Mouse (Mus musculus) hindbrain, embryonic 11.5 days (tissue): ENCODE data around the gene Apex1. TPM values are rescaled to one million over a fixed set of nuclear protein-coding genes. Genes with fewer than 3 reads are reported as not detected.
"Not testable (repeated sequence)": the region's sequence is repeated elsewhere in the genome, so short reads cannot be mapped to it uniquely, and the experiment has no call there.

Experiments
- ATAC-seq: fragments of 200-750 bp; cut with Nextera tagmentation; 2 replicates; pipeline ENCODE4 v1.8.0; 2017; ENCODE audit warnings: mild to moderate bottlenecking, moderate TSS enrichment, moderate library complexity; ENCODE audit not compliant: low FRiP score
- DNase-seq: peaks from one replicate; pipeline ENCODE4 v3.0.0-alpha.2; 2015; ENCODE audit warnings: low spot score
- H3K27ac ChIP-seq: fragments of 300-500 bp; sonication (generic); 2 replicates; pipeline ENCODE4 v1.5.1; 2014; ENCODE audit warnings: mild to moderate bottlenecking, low read depth, low read length
- H3K27me3 ChIP-seq: fragments of 300-500 bp; sonication (generic); 2 replicates; pipeline ENCODE4 v1.6.1; 2014; ENCODE audit warnings: mild to moderate bottlenecking, low read length, moderate library complexity, mixed read lengths; ENCODE audit not compliant: control insufficient read depth, insufficient read depth
- H3K36me3 ChIP-seq: fragments of 300-500 bp; sonication (generic); 2 replicates; pipeline ENCODE4 v1.6.1; 2014; ENCODE audit warnings: mild to moderate bottlenecking, low read length, moderate library complexity, mixed read lengths; ENCODE audit not compliant: control insufficient read depth, insufficient read depth
- H3K4me1 ChIP-seq: fragments of 300-500 bp; sonication (generic); replicated peaks from 2 replicates; pipeline ENCODE4 v1.6.1; 2014; ENCODE audit warnings: low read length, mixed read lengths; ENCODE audit not compliant: control insufficient read depth, insufficient read depth
- H3K4me2 ChIP-seq: fragments of 300-500 bp; sonication (generic); replicated peaks from 2 replicates; pipeline ENCODE4 v1.6.1; 2014; ENCODE audit warnings: mild to moderate bottlenecking, low read depth, low read length
- H3K4me3 ChIP-seq: fragments of 300-500 bp; sonication (generic); 2 replicates; pipeline ENCODE4 v1.5.1; 2014; ENCODE audit warnings: low read depth, low read length
- H3K9ac ChIP-seq: fragments of 300-500 bp; sonication (generic); 2 replicates; pipeline ENCODE4 v1.6.1; 2014; ENCODE audit warnings: low read depth, low read length
- H3K9me3 ChIP-seq: fragments of 300-500 bp; sonication (generic); 2 replicates; pipeline ENCODE4 v1.6.1; 2016; ENCODE audit warnings: low read length; ENCODE audit not compliant: control insufficient read depth
- WGBS: fragments of 180-500 bp; shearing (Covaris S2); extraction: QIAGEN DNeasy Blood & Tissue Kit; methylation state at CpG from one replicate; pipeline ENCODE4 v1.1.7; 2014; 5-methylcytosine and 5-hydroxymethylcytosine counted together
- polyA plus RNA-seq: library from polyadenylated mRNA; unstranded; fragments of >200 nt; fragmentation: Nextera tagmentation; extraction: Ambion mirVana; gene quantifications from 2 replicates; pipeline ENCODE4 v1.2.1, GENCODE M21; 2014

The Apex1 gene
- polyA plus RNA-seq, 1 experiment from 2014 or later, result 344 TPM

- Histone ChIP-seq H3K27me3 (no peaks in the 10 kb centered on the region), H3K4me1 (no peaks in the 10 kb centered on the region), H3K9ac (no peak overlapping the region), H3K36me3 (peaks cover 2% of the 10 kb centered on the region; the same call in 1 of the 2 replicates), H3K27ac (no peak overlapping the region), H3K4me2 (no peak overlapping the region), H3K4me3 (no peak overlapping the region), H3K9me3 (no peaks in the 10 kb centered on the region)
- DNase-seq (no peak), ATAC-seq (no peak)
- WGBS, result 65% methylated on average over 3 of the region's 3 CpGs
Observed at GRCm38 (mm10) chr14:50911356-50911755, 13.4 kb upstream of the Apex1 start.

GRCm38 (mm10) chr14:50923437-50923836 is 1.3 kb upstream of the Apex1 start:
- Histone ChIP-seq H3K4me2 (peak overlapping the region; percentile 59), H3K4me3 (peak overlapping the region; percentile 82; the same call in 1 of the 2 replicates)
- WGBS, result 95% methylated on average over 1 of the region's 1 CpGs
- ATAC-seq, H3K27ac ChIP-seq, H3K4me1 ChIP-seq, H3K9ac ChIP-seq, H3K36me3 ChIP-seq, H3K27me3 ChIP-seq, DNase-seq, H3K9me3 ChIP-seq: not testable (repeated sequence)

- ATAC-seq, result 0 out of 2 replicates have a peak, but pooled peaks have one; percentile 2
- Histone ChIP-seq H3K4me1 (no peaks in the 10 kb centered on the region; the same call in 1 of the 2 replicates), H3K27me3 (no peaks in the 10 kb centered on the region), H3K36me3 (peaks cover 6% of the 10 kb centered on the region; the same call in 1 of the 2 replicates), H3K9ac (peak overlapping the region; percentile 88), H3K9me3 (no peaks in the 10 kb centered on the region), H3K4me3 (peak overlapping the region; percentile 82), H3K27ac (peak overlapping the region; percentile 80), H3K4me2 (peak overlapping the region; percentile 51)
- WGBS, result 2% methylated on average over 38 of the region's 38 CpGs
- no peak for DNase-seq
Observed at GRCm38 (mm10) chr14:50925111-50925920, 548 bp downstream of the Apex1 start.

- H3K4me3 ChIP-seq, result no peak overlapping the region
- H3K27me3 ChIP-seq, result no peaks in the 10 kb centered on the region
- WGBS, result 64% methylated on average over 3 of the region's 3 CpGs
- H3K9me3 ChIP-seq, result no peaks in the 10 kb centered on the region
- no peak overlapping the region for H3K27ac ChIP-seq
- DNase-seq (no peak), ATAC-seq (no peak)
- no peak overlapping the region for H3K4me2 ChIP-seq
- H3K4me1 ChIP-seq, result no peaks in the 10 kb centered on the region; the same call in 1 of the 2 replicates
- H3K9ac ChIP-seq, result no peak overlapping the region
- H3K36me3 ChIP-seq, result peaks cover 6% of the 10 kb centered on the region; the same call in 1 of the 2 replicates
Observed at GRCm38 (mm10) chr14:50927366-50927765, 2.6 kb downstream of the Apex1 start.

- Histone ChIP-seq H3K4me1 (no peaks in the 10 kb centered on the region; the same call in 1 of the 2 replicates), H3K27ac (no peak overlapping the region), H3K4me3 (peak overlapping the region; percentile 97), H3K27me3 (no peaks in the 10 kb centered on the region), H3K9ac (peak overlapping the region; percentile 97), H3K9me3 (no peaks in the 10 kb centered on the region), H3K4me2 (peak overlapping the region; percentile 84), H3K36me3 (peaks cover 6% of the 10 kb centered on the region; the same call in 1 of the 2 replicates)
- 20% methylated on average over 10 of the region's 10 CpGs for WGBS
- DNase-seq, result peak; percentile 21
- no peak for ATAC-seq
Observed at GRCm38 (mm10) chr14:50929951-50930350, 5.2 kb downstream of the Apex1 start.

GRCm38 (mm10) chr14:50930377-50930753 is 5.6 kb downstream of the Apex1 start:
- WGBS, result under 1% methylated on average over 38 of the region's 38 CpGs
- Histone ChIP-seq H3K36me3 (peaks cover 6% of the 10 kb centered on the region; the same call in 1 of the 2 replicates), H3K4me3 (peak overlapping the region; percentile 97), H3K4me2 (peak overlapping the region; percentile 84), H3K4me1 (no peaks in the 10 kb centered on the region; the same call in 1 of the 2 replicates), H3K9me3 (no peaks in the 10 kb centered on the region), H3K27me3 (no peaks in the 10 kb centered on the region), H3K9ac (peak overlapping the region; percentile 97), H3K27ac (peak overlapping the region; percentile 74)
- no peak for DNase-seq
- ATAC-seq, result peak; percentile 61

- no peaks in the 10 kb centered on the region for H3K9me3 ChIP-seq
- H3K4me2 ChIP-seq, result peak within 1 kb of the TSS; percentile 84
- peak within 1 kb of the TSS; percentile 97 for H3K4me3 ChIP-seq
- WGBS, result under 1% methylated on average over 55 of the region's 68 CpGs
- peaks cover 6% of the 10 kb centered on the region; the same call in 1 of the 2 replicates for H3K36me3 ChIP-seq
- H3K4me1 ChIP-seq, result no peaks in the 10 kb centered on the region; the same call in 1 of the 2 replicates
- H3K27ac ChIP-seq, result peak within 1 kb of the TSS; percentile 82
- DNase-seq (peak; percentile 97), ATAC-seq (peak; percentile 99)
- no peaks in the 10 kb centered on the region for H3K27me3 ChIP-seq
- peak within 1 kb of the TSS; percentile 97 for H3K9ac ChIP-seq
Observed at GRCm38 (mm10) chr14:50930754-50931492, 6.2 kb downstream of the Apex1 start, which contains the start of the genes Pip4p1 and Pnp. Gene Pip4p1, minus strand, starts transcription at chr14:50930856. Gene Pnp, plus strand, starts transcription at chr14:50931082.

GRCm38 (mm10) chr14:50931493-50932020 is 6.8 kb downstream of the Apex1 start:
- H3K27me3 ChIP-seq, result no peaks in the 10 kb centered on the region
- H3K9me3 ChIP-seq, result no peaks in the 10 kb centered on the region
- H3K4me3 ChIP-seq, result peak overlapping the region; percentile 97
- H3K27ac ChIP-seq, result peak overlapping the region; percentile 82
- no peak for ATAC-seq
- peak overlapping the region; percentile 57 for H3K4me2 ChIP-seq
- no peaks in the 10 kb centered on the region; the same call in 1 of the 2 replicates for H3K4me1 ChIP-seq
- WGBS, result 12% methylated on average over 12 of the region's 12 CpGs
- H3K9ac ChIP-seq, result peak overlapping the region; percentile 58
- H3K36me3 ChIP-seq, result peaks cover 2% of the 10 kb centered on the region; the same call in 1 of the 2 replicates
- peak; percentile 23 for DNase-seq
